Mouse (Mus musculus) heart, embryonic 11.5 days (tissue): ENCODE measurements around the gene Man2a2. TPM values are rescaled to one million over a fixed set of nuclear protein-coding genes. Genes with fewer than 3 reads are reported as not detected.

Experiments
- ATAC-seq: fragments of 200-750 bp; cut with Nextera tagmentation; replicated peaks from 2 replicates; pipeline ENCODE4 v1.8.0; 2017; ENCODE audit warnings: moderate library complexity; ENCODE audit not compliant: insufficient number of reproducible peaks, low FRiP score, low TSS enrichment
- H3K27ac ChIP-seq: fragments of 300-500 bp; sonication (generic); 2 replicates; pipeline ENCODE4 v1.5.1; 2014; ENCODE audit warnings: mild to moderate bottlenecking, low read depth, low read length
- H3K27me3 ChIP-seq: fragments of 300-500 bp; sonication (generic); 2 replicates; pipeline ENCODE4 v1.6.1; 2014; ENCODE audit warnings: mild to moderate bottlenecking, low read length, mixed read lengths; ENCODE audit not compliant: control insufficient read depth, insufficient read depth
- H3K36me3 ChIP-seq: fragments of 300-500 bp; sonication (generic); 2 replicates; pipeline ENCODE4 v1.6.1; 2014; ENCODE audit warnings: mild to moderate bottlenecking, low read length, moderate library complexity, mixed read lengths; ENCODE audit not compliant: control insufficient read depth, insufficient read depth
- H3K4me1 ChIP-seq: fragments of 300-500 bp; sonication (generic); 2 replicates; pipeline ENCODE4 v1.6.1; 2014; ENCODE audit warnings: low read length; ENCODE audit not compliant: control insufficient read depth, insufficient read depth
- H3K4me2 ChIP-seq: fragments of 300-500 bp; sonication (generic); 2 replicates; pipeline ENCODE4 v1.6.1; 2014; ENCODE audit warnings: mild to moderate bottlenecking, moderate library complexity
- H3K4me3 ChIP-seq: fragments of 300-500 bp; sonication (generic); 2 replicates; pipeline ENCODE4 v1.5.1; 2014; ENCODE audit warnings: low read depth, low read length
- H3K9ac ChIP-seq: fragments of 300-500 bp; sonication (generic); 2 replicates; pipeline ENCODE4 v1.6.1; 2014; ENCODE audit warnings: mild to moderate bottlenecking, low read depth, low read length, moderate library complexity
- H3K9me3 ChIP-seq: fragments of 300-500 bp; sonication (generic); replicated peaks from 2 replicates; pipeline ENCODE4 v1.6.1; 2016; ENCODE audit warnings: low read length; ENCODE audit not compliant: control insufficient read depth
- WGBS: fragments of 180-500 bp; shearing (Covaris S2); extraction: QIAGEN DNeasy Blood & Tissue Kit; methylation state at CpG from one replicate; pipeline ENCODE4 v1.1.7; 2014; ENCODE audit not compliant: insufficient replicate concordance; 5-methylcytosine and 5-hydroxymethylcytosine counted together
- polyA plus RNA-seq: library from polyadenylated mRNA; unstranded; fragments of >200 nt; fragmentation: Nextera tagmentation; extraction: Ambion mirVana; gene quantifications from 2 replicates; pipeline ENCODE4 v1.2.1, GENCODE M21; 2014

Gene Man2a2
- polyA plus RNA-seq, 1 experiment from 2014 or later, result 12.3 TPM

DNA sequence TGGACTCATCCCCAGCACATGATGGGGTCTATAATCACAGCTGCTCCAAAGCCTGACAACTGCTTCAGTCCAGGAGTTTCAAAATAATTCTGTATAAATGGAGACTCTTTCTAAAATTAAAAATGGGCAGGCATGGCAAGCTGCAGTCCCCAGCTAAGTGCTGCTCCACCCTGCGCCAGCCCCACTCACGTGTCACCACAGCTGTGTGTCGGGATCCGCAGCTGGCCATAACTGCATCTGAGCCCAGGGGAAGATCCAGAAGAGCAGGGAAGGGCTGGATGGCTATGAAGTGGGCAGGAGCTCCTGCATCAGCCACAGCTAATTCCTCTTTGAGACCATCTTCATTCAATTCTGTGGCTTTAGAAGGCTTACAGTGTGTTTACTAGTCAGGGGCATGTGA is 52.5 kb downstream of the Man2a2 start:
- H3K4me1 ChIP-seq, result peaks cover 19% of the 10 kb centered on the region
- H3K27me3 ChIP-seq, result no peaks in the 10 kb centered on the region
- no peak overlapping the region for H3K27ac ChIP-seq
- no peaks in the 10 kb centered on the region for H3K9me3 ChIP-seq
- no peak for ATAC-seq
- H3K4me3 ChIP-seq, result no peak overlapping the region
- no peak overlapping the region; the same call in 1 of the 2 replicates for H3K9ac ChIP-seq
- no peak overlapping the region for H3K4me2 ChIP-seq
- H3K36me3 ChIP-seq, result peaks cover 27% of the 10 kb centered on the region
- WGBS, result 84% methylated on average over 4 of the region's 4 CpGs

DNA sequence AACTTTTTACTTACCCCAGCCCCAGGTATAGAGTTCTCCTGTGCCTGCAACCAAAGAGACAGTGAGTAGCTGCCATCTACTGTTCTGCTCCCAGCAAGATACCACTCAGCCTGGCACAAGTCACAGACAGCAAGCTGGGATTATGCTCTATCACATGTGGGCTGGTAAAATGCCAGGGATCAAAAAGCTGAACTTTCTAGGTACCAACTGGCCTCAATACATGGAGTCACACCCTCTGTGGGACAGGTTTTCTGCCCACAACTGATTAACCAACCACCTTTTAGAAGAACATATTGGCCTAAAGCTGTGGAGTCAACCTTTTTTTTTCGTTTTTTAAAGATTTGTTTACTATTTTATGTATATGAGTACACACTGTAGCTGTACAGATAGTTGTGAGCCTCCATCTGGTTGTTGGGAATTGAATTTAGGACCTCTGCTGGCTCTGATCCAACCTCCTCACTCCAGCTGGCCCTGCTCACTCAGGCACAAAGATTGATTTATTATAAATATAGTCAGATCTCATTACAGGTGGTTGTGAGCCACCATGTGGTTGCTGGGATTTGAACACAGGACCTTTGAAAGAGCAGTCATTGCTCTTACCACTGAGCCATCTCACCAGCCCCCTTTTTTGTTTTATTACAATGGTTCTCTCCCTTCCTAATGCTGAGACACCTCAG is 53.6 kb downstream of the Man2a2 start:
- no peaks in the 10 kb centered on the region for H3K27me3 ChIP-seq
- 64% methylated on average over 1 of the region's 1 CpGs for WGBS
- no peak overlapping the region for H3K27ac ChIP-seq
- no peak overlapping the region for H3K4me2 ChIP-seq
- H3K4me3 ChIP-seq, result no peak overlapping the region
- H3K9me3 ChIP-seq, result no peaks in the 10 kb centered on the region
- no peak for ATAC-seq
- H3K9ac ChIP-seq, result no peak overlapping the region
- peaks cover 9% of the 10 kb centered on the region; the same call in 1 of the 2 replicates for H3K4me1 ChIP-seq
- peaks cover 38% of the 10 kb centered on the region for H3K36me3 ChIP-seq

DNA sequence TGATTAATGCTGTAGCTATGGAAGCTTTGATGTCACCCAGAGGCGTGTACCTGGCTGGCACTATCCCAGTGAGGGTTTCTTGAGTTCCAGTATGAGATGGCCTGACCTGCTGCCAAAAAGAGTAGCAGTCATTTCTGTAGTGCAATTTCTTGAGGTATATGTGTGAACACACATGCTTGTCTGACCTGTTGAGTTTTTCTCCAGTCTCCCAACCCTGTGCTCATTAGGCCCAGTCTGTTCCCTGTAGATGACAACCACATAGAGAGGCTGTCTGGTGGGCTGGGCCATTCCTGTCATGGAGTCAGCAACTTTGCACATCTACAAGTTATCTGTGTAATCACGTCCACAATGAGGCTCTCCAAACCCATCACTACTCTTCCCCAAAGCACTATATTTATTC is 55.4 kb downstream of the Man2a2 start:
- H3K9me3 ChIP-seq, result no peaks in the 10 kb centered on the region
- WGBS, result 77% methylated on average over 2 of the region's 2 CpGs
- H3K4me3 ChIP-seq, result no peak overlapping the region
- peaks cover 9% of the 10 kb centered on the region; the same call in 1 of the 2 replicates for H3K4me1 ChIP-seq
- H3K27ac ChIP-seq, result no peak overlapping the region
- no peaks in the 10 kb centered on the region for H3K27me3 ChIP-seq
- H3K9ac ChIP-seq, result no peak overlapping the region
- peaks cover 45% of the 10 kb centered on the region for H3K36me3 ChIP-seq
- no peak overlapping the region for H3K4me2 ChIP-seq
- no peak for ATAC-seq

DNA sequence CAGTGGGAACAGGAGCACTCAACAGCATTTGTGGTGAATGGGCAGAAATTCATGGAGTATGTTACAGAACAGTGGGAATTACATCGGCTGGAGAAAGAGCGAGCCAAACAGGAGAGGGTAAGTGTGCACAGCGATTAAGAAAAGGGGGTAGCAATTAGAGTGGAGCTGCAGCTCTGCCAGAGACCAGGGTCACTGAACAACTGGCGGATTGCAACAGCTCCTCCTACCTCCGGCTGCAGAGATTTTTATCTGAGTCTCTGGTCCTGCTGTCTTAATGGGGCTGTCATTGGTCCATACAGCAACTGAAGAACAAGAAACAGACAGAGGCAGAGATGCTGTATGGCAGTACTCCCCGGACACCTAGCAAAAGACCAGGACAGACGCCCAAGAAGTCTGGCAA is 60.4 kb downstream of the Man2a2 start:
- H3K4me3 ChIP-seq, result no peak overlapping the region
- H3K36me3 ChIP-seq, result peaks cover 63% of the 10 kb centered on the region
- H3K9me3 ChIP-seq, result no peaks in the 10 kb centered on the region
- H3K4me2 ChIP-seq, result no peak overlapping the region
- no peak for ATAC-seq
- no peak overlapping the region for H3K27ac ChIP-seq
- H3K9ac ChIP-seq, result no peak overlapping the region
- H3K27me3 ChIP-seq, result no peaks in the 10 kb centered on the region
- WGBS, result 78% methylated on average over 7 of the region's 7 CpGs
- H3K4me1 ChIP-seq, result no peaks in the 10 kb centered on the region

DNA sequence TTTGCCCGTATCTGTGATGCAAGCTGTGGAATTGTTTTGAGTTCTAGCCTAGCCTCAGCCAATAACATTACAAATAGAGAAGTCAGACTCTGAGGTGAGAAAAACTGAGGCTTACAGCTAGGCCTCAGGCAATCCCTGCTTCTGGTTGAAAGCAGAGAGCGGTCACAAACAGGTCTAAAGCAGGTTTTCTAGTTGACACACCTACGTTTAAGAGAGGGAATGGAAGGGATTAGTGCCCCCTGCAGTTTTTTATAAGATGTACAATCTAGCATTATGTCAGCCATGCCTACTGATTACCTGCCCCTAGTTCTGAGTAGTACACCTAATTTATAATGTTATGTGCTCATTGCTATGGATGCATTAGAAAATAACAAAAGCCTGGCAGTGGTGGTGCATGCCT is 63.4 kb downstream of the Man2a2 start:
- ATAC-seq, result no peak
- peaks cover 55% of the 10 kb centered on the region for H3K36me3 ChIP-seq
- WGBS, result 88% methylated on average over 3 of the region's 3 CpGs

DNA sequence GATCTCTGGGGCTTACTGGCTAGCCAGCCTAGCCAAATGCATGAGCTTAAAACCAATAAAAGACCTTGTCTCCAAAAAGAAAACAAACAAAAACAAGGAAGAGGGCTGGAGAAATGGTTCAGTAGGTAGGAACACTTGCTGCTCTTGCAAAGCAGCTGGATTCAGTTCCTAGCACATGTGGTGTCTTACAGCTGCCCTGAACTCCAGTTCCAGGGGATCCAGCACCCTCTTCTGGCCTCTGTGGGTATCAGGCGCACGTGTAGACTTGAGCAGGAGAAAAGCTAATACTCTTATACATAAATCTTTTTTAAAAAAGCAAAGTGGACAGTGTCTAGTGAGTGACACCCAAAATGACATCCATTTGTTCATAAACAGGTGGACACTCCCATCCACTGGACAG is 69.7 kb downstream of the Man2a2 start:
- H3K27me3 ChIP-seq, result no peaks in the 10 kb centered on the region

More for the DNA sequence above, 63.4 kb downstream of the Man2a2 start:
- no peaks in the 10 kb centered on the region for H3K4me1 ChIP-seq
- no peak overlapping the region for H3K4me2 ChIP-seq
- H3K9ac ChIP-seq, result no peak overlapping the region
- no peaks in the 10 kb centered on the region for H3K9me3 ChIP-seq
- H3K27ac ChIP-seq, result no peak overlapping the region
- H3K27me3 ChIP-seq, result no peaks in the 10 kb centered on the region
- H3K4me3 ChIP-seq, result no peak overlapping the region

DNA sequence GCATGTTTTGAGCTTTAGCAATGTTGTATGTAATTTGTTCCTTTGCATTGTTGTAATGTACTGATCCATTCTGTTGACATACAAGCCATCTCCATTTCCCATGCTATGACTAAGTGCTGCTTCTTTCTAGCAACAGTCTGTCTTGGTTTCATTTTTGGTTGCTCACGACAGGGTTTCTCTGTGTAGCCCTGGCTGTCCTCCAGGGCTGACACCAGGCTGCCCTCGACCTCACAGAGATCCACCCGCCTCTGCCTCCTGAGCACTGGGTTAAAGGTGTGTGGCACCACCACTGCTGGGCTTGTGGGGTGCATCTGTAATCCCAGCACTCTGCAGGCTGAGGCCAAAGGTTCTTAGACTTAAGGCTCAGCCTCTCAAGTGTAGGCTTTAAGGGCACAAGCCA is 71.6 kb downstream of the Man2a2 start:
- WGBS, result 89% methylated on average over 3 of the region's 3 CpGs
- no peak overlapping the region for H3K4me2 ChIP-seq
- no peak overlapping the region for H3K9ac ChIP-seq
- peaks cover 7% of the 10 kb centered on the region; the same call in 1 of the 2 replicates for H3K4me1 ChIP-seq
- H3K27me3 ChIP-seq, result no peaks in the 10 kb centered on the region
- ATAC-seq, result no peak
- peaks cover 20% of the 10 kb centered on the region for H3K36me3 ChIP-seq
- H3K9me3 ChIP-seq, result no peaks in the 10 kb centered on the region
- no peak overlapping the region for H3K27ac ChIP-seq
- no peak overlapping the region for H3K4me3 ChIP-seq

More for the DNA sequence above, 69.7 kb downstream of the Man2a2 start:
- Histone ChIP-seq H3K4me3 (no peak overlapping the region), H3K4me2 (no peak overlapping the region), H3K9ac (no peak overlapping the region), H3K36me3 (peaks cover 34% of the 10 kb centered on the region), H3K4me1 (no peaks in the 10 kb centered on the region), H3K27ac (no peak overlapping the region), H3K9me3 (no peaks in the 10 kb centered on the region)
- no peak for ATAC-seq
- WGBS, result 93% methylated on average over 2 of the region's 2 CpGs
